Mouse (Mus musculus): ENCODE results near the gene Rnase4. TPM values are rescaled to one million over a fixed set of nuclear protein-coding genes. Genes with fewer than 3 reads are reported as not detected.

Gene Rnase4
- total RNA-seq, 2 experiments from 2014 or later, result 17.0 to 19.4 TPM

- peak; percentile 70 to 88 for DNase-seq (ENCODE audit: extremely low spot score in 1 of 2, low spot score in 1 of 2)
Observed at GRCm38 (mm10) chr14:51088166-51088969, 2.5 kb upstream of the Rnase4 start.

- DNase-seq (ENCODE audit: extremely low spot score in 1 of 2, low spot score in 1 of 2), result peak; percentile 96 to 98
Observed at GRCm38 (mm10) chr14:51088970-51089673, 1.8 kb upstream of the Rnase4 start.

GRCm38 (mm10) chr14:51089674-51090076 lies 1.2 kb upstream of the Rnase4 start:
- DNase-seq (ENCODE audit: extremely low spot score in 1 of 2, low spot score in 1 of 2), result no peak

GRCm38 (mm10) chr14:51090077-51090781 lies 648 bp upstream of the Rnase4 start:
- peak; percentile 78 to 87 for DNase-seq (ENCODE audit: extremely low spot score in 1 of 2, low spot score in 1 of 2)

- DNase-seq (ENCODE audit: extremely low spot score in 1 of 2, low spot score in 1 of 2), result no peak
Observed at GRCm38 (mm10) chr14:51092073-51092620, 1.3 kb downstream of the Rnase4 start.

GRCm38 (mm10) chr14:51093496-51093895 lies 2.6 kb downstream of the Rnase4 start:
- DNase-seq (ENCODE audit: extremely low spot score in 1 of 2, low spot score in 1 of 2), result no peak

GRCm38 (mm10) chr14:51094096-51094875 lies 3.4 kb downstream of the Rnase4 start:
- DNase-seq (ENCODE audit: extremely low spot score in 1 of 2, low spot score in 1 of 2), result no peak

GRCm38 (mm10) chr14:51094921-51095320 lies 4.0 kb downstream of the Rnase4 start:
- no peak for DNase-seq (ENCODE audit: extremely low spot score in 1 of 2, low spot score in 1 of 2)

- DNase-seq (ENCODE audit: extremely low spot score in 1 of 2, low spot score in 1 of 2), result no peak
Observed at GRCm38 (mm10) chr14:51095736-51096524, 5.1 kb downstream of the Rnase4 start.

GRCm38 (mm10) chr14:51098300-51098699 lies 7.4 kb downstream of the Rnase4 start:
- DNase-seq (ENCODE audit: extremely low spot score in 1 of 2, low spot score in 1 of 2), result peak; percentile 72 to 87

- no peak for DNase-seq (ENCODE audit: extremely low spot score in 1 of 2, low spot score in 1 of 2)
Observed at GRCm38 (mm10) chr14:51098921-51099320, 8.0 kb downstream of the Rnase4 start.

- no peak for DNase-seq (ENCODE audit: extremely low spot score in 1 of 2, low spot score in 1 of 2)
Observed at GRCm38 (mm10) chr14:51101284-51101683, 10.4 kb downstream of the Rnase4 start.

- peak; percentile 67 to 95 for DNase-seq (ENCODE audit: extremely low spot score in 1 of 2, low spot score in 1 of 2)
Observed at GRCm38 (mm10) chr14:51103217-51103616, 12.3 kb downstream of the Rnase4 start.

GRCm38 (mm10) chr14:51104366-51104765 lies 13.5 kb downstream of the Rnase4 start:
- DNase-seq (ENCODE audit: extremely low spot score in 1 of 2, low spot score in 1 of 2), result no peak

- no peak for DNase-seq (ENCODE audit: extremely low spot score in 1 of 2, low spot score in 1 of 2)
Observed at GRCm38 (mm10) chr14:51106449-51106967, 15.6 kb downstream of the Rnase4 start.

- DNase-seq (ENCODE audit: extremely low spot score in 1 of 2, low spot score in 1 of 2), result no peak
Observed at GRCm38 (mm10) chr14:51111966-51112365, 21.1 kb downstream of the Rnase4 start.

- DNase-seq (ENCODE audit: extremely low spot score in 1 of 2, low spot score in 1 of 2), result no peak
Observed at GRCm38 (mm10) chr14:51113476-51113875, 22.6 kb downstream of the Rnase4 start.

GRCm38 (mm10) chr14:51113916-51114560 lies 23.2 kb downstream of the Rnase4 start, which contains the start of gene Eddm3b:
Gene Eddm3b, plus strand, starts transcription at chr14:51114426.
- no peak for DNase-seq (ENCODE audit: extremely low spot score in 1 of 2, low spot score in 1 of 2)
